Mouse (Mus musculus) thymus, adult 2 months (tissue): ENCODE results near the gene Slc9a1. TPM values are rescaled to one million over a fixed set of nuclear protein-coding genes. Genes with fewer than 3 reads are reported as not detected.
A peak's percentile ranks its signal among the peaks of the same experiment; 100 is the strongest.

Source experiments
- DNase-seq: peaks from one replicate; pipeline ENCODE4 v3.0.0; 2021
- H3K27ac ChIP-seq: fragments of 200-500 bp; 2 replicates; pipeline ENCODE4 v1.5.1; 2012; ENCODE audit warnings: low read length, control low read depth; ENCODE audit not compliant: control insufficient read depth, insufficient read depth
- H3K27me3 ChIP-seq: fragments of 200-500 bp; 2 replicates; pipeline ENCODE4 v1.6.1; 2012; ENCODE audit warnings: mild to moderate bottlenecking, low read length, moderate library complexity, mixed read lengths; ENCODE audit not compliant: control insufficient read depth, insufficient read depth
- H3K36me3 ChIP-seq: fragments of 200-500 bp; 2 replicates; pipeline ENCODE4 v1.6.1; 2012; ENCODE audit warnings: mild to moderate bottlenecking, low read length, moderate library complexity; ENCODE audit not compliant: control insufficient read depth, insufficient read depth
- H3K4me1 ChIP-seq: fragments of 200-500 bp; replicated peaks from 2 replicates; pipeline ENCODE4 v1.6.1; 2012; ENCODE audit warnings: low read length; ENCODE audit not compliant: control insufficient read depth, insufficient read depth
- H3K4me3 ChIP-seq: fragments of 200-500 bp; 2 replicates; pipeline ENCODE4 v1.5.1; 2012; ENCODE audit warnings: mild to moderate bottlenecking, low read length, control low read depth, moderate library complexity; ENCODE audit not compliant: control insufficient read depth, insufficient read depth
- CTCF ChIP-seq: fragments of 200-500 bp; IDR thresholded peaks from 2 replicates; pipeline ENCODE4 v1.5.1; 2012; ENCODE audit warnings: mild to moderate bottlenecking, control low read depth, low read length, moderate library complexity, borderline replicate concordance; ENCODE audit not compliant: control insufficient read depth, poor library complexity, insufficient read depth; ENCODE audit errors: extremely low read depth
- POLR2A ChIP-seq: fragments of 200-500 bp; IDR thresholded peaks from 2 replicates; pipeline ENCODE4 v1.6.1; 2012; ENCODE audit warnings: mild to moderate bottlenecking, low read length, control low read depth, moderate library complexity; ENCODE audit not compliant: control insufficient read depth, poor library complexity, insufficient read depth; ENCODE audit errors: extremely low read depth
- WGBS: fragments of 180-500 bp; shearing (Covaris S2); methylation state at CpG from one replicate; pipeline ENCODE4 v1.1.7; 2018; 5-methylcytosine and 5-hydroxymethylcytosine counted together
- polyA plus RNA-seq: library from polyadenylated mRNA; depleted of rRNA; stranded (reverse); fragments of >200 nt; gene quantifications from 2 replicates; pipeline ENCODE4 v1.2.3, GENCODE M21; 2012

The Slc9a1 gene
- polyA plus RNA-seq, 1 experiment, result 77.9 TPM

DNA sequence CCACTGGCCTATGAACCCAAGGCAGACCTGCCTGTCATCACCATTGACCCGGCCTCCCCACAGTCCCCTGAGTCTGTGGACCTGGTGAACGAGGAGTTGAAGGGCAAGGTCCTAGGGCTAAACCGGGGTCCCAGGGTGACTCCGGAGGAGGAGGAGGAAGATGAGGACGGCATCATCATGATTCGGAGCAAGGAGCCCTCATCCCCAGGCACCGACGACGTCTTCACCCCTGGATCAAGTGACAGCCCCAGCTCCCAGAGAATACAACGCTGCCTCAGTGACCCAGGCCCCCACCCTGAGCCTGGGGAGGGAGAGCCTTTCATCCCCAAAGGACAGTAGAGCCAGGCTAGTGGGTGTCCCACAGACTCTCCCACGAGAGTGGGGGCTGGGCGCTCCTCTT, 52.5 kb downstream of the Slc9a1 start:
- no peak for TF ChIP-seq POLR2A
- no peak for TF ChIP-seq CTCF
- DNase-seq, result no peak
- no peak overlapping the region for H3K27ac ChIP-seq
- H3K4me1 ChIP-seq, result no peaks in the 10 kb centered on the region
- no peak overlapping the region for H3K4me3 ChIP-seq
- H3K27me3 ChIP-seq, result no peaks in the 10 kb centered on the region; the same call in 1 of the 2 replicates
- peaks cover 24% of the 10 kb centered on the region for H3K36me3 ChIP-seq
- 93% methylated on average over 12 of the region's 12 CpGs for WGBS

DNA sequence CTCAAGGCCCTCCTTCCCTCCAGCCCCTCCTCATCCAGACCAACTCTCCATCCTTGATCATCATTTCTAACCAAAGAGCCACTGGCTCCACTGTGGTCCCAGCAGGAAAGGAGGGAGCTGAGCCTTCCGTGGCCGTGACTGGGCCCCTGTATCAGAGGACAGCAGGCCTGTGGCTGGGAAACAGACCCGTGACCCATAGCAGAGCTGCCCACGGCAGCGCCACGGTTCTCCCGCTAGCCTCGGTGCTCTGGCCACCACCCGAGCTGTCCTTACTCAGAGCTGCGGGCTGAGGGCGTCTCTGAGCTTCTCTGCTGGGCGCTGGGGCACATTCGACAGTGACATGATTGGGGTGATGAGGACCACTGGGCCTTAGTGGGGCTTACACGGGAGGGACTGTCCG, 53.1 kb downstream of the Slc9a1 start:
- WGBS, result 92% methylated on average over 15 of the region's 15 CpGs
- H3K4me1 ChIP-seq, result no peaks in the 10 kb centered on the region

DNA sequence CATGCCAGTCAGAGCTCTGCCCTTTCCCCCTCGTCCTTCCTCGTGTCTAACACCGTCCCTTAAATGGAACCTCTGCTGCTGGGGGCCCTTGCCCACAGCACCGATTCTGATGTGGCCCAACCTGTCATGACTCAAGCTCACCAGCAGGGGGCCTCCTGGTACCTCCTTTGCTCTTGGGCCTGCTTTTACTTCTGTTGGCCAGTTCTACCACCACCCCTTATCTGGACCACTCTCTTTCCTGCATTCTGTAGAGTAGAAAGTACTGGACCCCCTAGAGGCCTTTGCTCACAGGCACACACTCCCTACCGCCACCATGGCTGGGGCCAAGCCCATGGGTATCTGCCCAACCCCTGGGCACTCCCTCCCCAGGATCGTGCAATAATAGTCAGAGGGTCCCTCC, 53.6 kb downstream of the Slc9a1 start:
- WGBS, result 63% methylated on average over 6 of the region's 6 CpGs
- H3K4me3 ChIP-seq, result no peak overlapping the region
- H3K4me1 ChIP-seq, result no peaks in the 10 kb centered on the region
- peak; percentile 50 for DNase-seq
- H3K36me3 ChIP-seq, result peaks cover 20% of the 10 kb centered on the region
- no peaks in the 10 kb centered on the region; the same call in 1 of the 2 replicates for H3K27me3 ChIP-seq
- no peak for TF ChIP-seq POLR2A
- TF ChIP-seq CTCF, result peak; percentile 80; the same call in 1 of the 2 replicates
- no peak overlapping the region for H3K27ac ChIP-seq

More for the DNA sequence above, 53.1 kb downstream of the Slc9a1 start:
- H3K27me3 ChIP-seq, result no peaks in the 10 kb centered on the region; the same call in 1 of the 2 replicates
- H3K4me3 ChIP-seq, result no peak overlapping the region
- H3K27ac ChIP-seq, result no peak overlapping the region
- H3K36me3 ChIP-seq, result peaks cover 24% of the 10 kb centered on the region
- no peak for DNase-seq
- TF ChIP-seq POLR2A, result no peak

- no peak overlapping the region for H3K4me3 ChIP-seq
- H3K4me1 ChIP-seq, result no peaks in the 10 kb centered on the region
- TF ChIP-seq POLR2A (no peak), CTCF (no peak)
- H3K27ac ChIP-seq, result no peak overlapping the region
- 67% methylated on average over 6 of the region's 6 CpGs for WGBS
- H3K27me3 ChIP-seq, result no peaks in the 10 kb centered on the region; the same call in 1 of the 2 replicates
- peaks cover 16% of the 10 kb centered on the region for H3K36me3 ChIP-seq
- no peak for DNase-seq
These were observed 54.2 kb downstream of the Slc9a1 start for GRCm38 (mm10) chr4:133423691-133424090.

DNA sequence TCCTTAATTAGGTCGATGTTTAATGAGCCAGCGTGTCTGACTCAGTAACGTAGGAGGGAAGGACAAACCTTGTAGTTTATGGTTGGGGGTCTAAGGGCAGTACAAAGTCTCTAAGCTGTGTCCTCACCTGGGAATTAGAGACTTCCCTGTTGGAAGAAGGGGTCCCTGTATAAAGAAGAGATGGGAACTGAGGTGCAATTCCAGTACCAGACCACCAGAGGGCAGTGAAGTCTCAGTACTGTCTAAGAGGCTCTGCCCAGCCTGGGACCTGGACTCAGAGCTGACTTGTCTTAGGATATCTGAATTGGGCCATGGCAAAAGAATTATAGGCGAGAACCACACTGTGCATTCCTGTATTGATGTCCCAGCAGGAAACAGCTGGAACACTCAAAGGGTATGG, 54.6 kb downstream of the Slc9a1 start:
- no peak overlapping the region for H3K27ac ChIP-seq
- no peak for TF ChIP-seq CTCF
- TF ChIP-seq POLR2A, result no peak
- no peaks in the 10 kb centered on the region for H3K4me1 ChIP-seq
- H3K27me3 ChIP-seq, result no peaks in the 10 kb centered on the region; the same call in 1 of the 2 replicates
- H3K4me3 ChIP-seq, result no peak overlapping the region
- DNase-seq, result peak; percentile 67
- H3K36me3 ChIP-seq, result peaks cover 16% of the 10 kb centered on the region
- WGBS, result 62% methylated on average over 4 of the region's 4 CpGs

DNA sequence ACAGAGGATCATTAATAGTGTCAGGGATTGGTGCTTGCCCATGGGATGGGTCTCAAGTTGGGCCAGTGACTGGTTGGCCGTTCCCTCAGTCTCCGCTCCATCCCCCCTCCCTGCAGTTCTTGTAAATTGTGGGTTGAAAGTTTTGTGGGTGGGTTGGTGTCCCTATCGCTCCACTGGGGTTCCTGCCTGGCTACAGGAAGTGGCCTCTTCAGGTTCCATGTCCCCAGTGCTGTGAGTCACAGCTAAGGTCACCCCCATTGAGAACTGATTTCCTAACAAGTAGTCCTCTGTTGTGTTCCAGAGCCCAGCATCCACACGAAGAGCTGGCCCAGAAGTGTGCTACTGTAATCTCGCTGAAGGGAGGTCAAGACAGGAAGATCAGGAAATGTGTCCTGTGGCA, 56.6 kb downstream of the Slc9a1 start:
- Histone ChIP-seq H3K27ac (no peak overlapping the region), H3K36me3 (peaks cover 9% of the 10 kb centered on the region; the same call in 1 of the 2 replicates), H3K27me3 (no peaks in the 10 kb centered on the region), H3K4me3 (no peak overlapping the region), H3K4me1 (no peaks in the 10 kb centered on the region)
- 79% methylated on average over 5 of the region's 5 CpGs for WGBS
- TF ChIP-seq CTCF (no peak), POLR2A (no peak)
- no peak for DNase-seq

DNA sequence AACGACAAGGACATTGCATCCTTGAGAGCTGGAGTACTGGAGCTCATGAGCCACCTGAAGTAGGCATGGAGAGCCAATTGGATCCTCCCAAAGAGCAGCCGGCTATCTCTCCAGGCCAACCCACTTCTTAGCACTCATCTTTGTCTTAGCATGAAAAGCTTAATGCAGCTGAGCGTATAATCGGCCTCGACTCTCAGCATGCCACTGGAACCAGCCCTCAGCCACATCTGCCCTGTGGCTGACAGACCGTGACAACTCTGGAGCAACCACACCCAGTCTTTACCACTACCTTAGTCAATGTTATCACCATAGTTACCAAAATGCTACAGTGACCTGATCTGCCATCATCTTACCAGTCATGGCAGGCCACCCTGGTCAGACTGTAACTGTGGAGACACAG, 62.0 kb downstream of the Slc9a1 start:
- WGBS, result 86% methylated on average over 6 of the region's 6 CpGs
- H3K27me3 ChIP-seq, result no peaks in the 10 kb centered on the region
- no peaks in the 10 kb centered on the region for H3K36me3 ChIP-seq
- H3K4me3 ChIP-seq, result no peak overlapping the region
- no peak for DNase-seq
- no peaks in the 10 kb centered on the region for H3K4me1 ChIP-seq
- H3K27ac ChIP-seq, result no peak overlapping the region
- TF ChIP-seq POLR2A (no peak), CTCF (no peak)
